Mouse (Mus musculus): ENCODE measurements around the gene Eml4.

DNA sequence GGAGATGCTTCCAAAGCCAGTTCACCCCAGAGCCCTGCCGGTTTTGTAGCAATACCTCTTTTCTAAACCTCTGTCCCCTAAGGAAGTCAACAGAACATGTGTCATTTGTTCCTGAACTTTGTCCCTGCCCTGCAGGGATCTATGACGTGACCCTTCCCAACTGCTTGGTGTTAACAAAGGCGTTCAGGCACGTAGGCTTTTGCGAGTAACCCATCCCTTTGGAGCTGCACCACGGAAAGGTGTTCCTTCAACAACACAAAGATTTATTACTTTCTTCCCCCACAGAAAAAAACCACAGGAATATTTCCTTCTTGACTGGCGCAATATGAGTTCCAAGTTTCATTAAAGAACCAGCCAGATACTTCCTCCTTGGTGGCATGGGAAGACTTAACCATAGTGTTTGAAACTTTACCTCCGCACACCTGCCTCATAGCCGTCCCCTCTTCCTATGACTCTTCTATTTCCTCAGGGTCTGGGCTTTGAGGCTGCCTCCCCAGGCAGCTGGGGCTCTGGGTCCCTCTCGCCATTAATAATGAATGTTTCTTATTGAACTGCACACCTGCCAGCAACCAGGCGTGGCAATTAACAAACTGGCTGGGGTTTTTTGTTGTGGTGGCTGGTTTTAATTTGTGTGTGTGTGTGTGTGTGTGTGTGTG is 43.0 kb upstream of the Eml4 start:
- TF ChIP-seq CTCF (IDR thresholded peaks at IDR 0.05; ENCODE audit: low read depth) = no peak
- TF ChIP-seq EP300 (IDR thresholded peaks at IDR 0.05; ENCODE audit: low read depth) = no peak
